ENCODE assay signal across 28 mouse cellular contexts in genomic region chrX:170677680-170678079, GRCm38 (mm10). TPM values are rescaled to one million over a fixed set of nuclear protein-coding genes. Genes with fewer than 3 reads are reported as not detected.
"Had no signal": no experiment of that assay in that cellular context is flagged by ENCODE, and none has a peak within 500 bp of the region (broad histone marks: within the 10 kb centered on the region; RNA-seq: fewer than 3 reads in every experiment).

No protein-coding gene starts in this region.

- H3K27ac ChIP-seq: intestine, embryonic 15.5 days; layer of hippocampus, adult 2 months; limb, embryonic 10.5 days; limb, embryonic 13.5 days; liver, embryonic 12.5 days; liver, embryonic 15.5 days; lung, embryonic 15.5 days; midbrain, embryonic 13.5 days; stomach, embryonic 15.5 days had no signal

- H3K4me1 ChIP-seq: intestine, embryonic 15.5 days; limb, embryonic 10.5 days; limb, embryonic 13.5 days; liver, embryonic 12.5 days; liver, embryonic 15.5 days; lung, embryonic 15.5 days; midbrain, embryonic 13.5 days; stomach, embryonic 15.5 days had no signal

- DNase-seq: kidney, adult 11 months; kidney, adult 8-10 months; kidney, postnatal 25 days; layer of hippocampus, adult 9-11 months; liver; lung, adult 18-20 months; lung, postnatal 10 days; lung, postnatal 36 days; thymus, adult 2 months; thymus, postnatal 25 days had no signal

- ATAC-seq: liver, embryonic 12.5 days; midbrain, embryonic 13.5 days had no signal

- H3K4me2 ChIP-seq: intestine, embryonic 15.5 days; limb, embryonic 13.5 days; liver, embryonic 12.5 days; liver, embryonic 15.5 days; lung, embryonic 15.5 days; midbrain, embryonic 13.5 days; stomach, embryonic 15.5 days had no signal

- H3K9ac ChIP-seq: intestine, embryonic 15.5 days; limb, embryonic 13.5 days; liver, embryonic 12.5 days; liver, embryonic 15.5 days; lung, embryonic 15.5 days; midbrain, embryonic 13.5 days; stomach, embryonic 15.5 days had no signal

- H3K4me3 ChIP-seq: intestine, embryonic 15.5 days; layer of hippocampus, adult 2 months; limb, embryonic 10.5 days; limb, embryonic 13.5 days; liver, embryonic 12.5 days; liver, embryonic 15.5 days; lung, embryonic 15.5 days; midbrain, embryonic 13.5 days; stomach, embryonic 15.5 days had no signal

- H3K27me3 ChIP-seq: intestine, embryonic 15.5 days; limb, embryonic 13.5 days; liver, embryonic 12.5 days; liver, embryonic 15.5 days; lung, embryonic 15.5 days; midbrain, embryonic 13.5 days; stomach, embryonic 15.5 days had no signal

RNA-seq across cellular contexts. Expression of gene Asmt, which starts 5.2 kb away (rescaled TPM):
- total RNA-seq: layer of hippocampus, postnatal 25 days; left cerebral cortex, adult 18-20 months; left cerebral cortex, postnatal 25 days; midbrain, postnatal 0 days had no signal
- polyA plus RNA-seq: intestine, embryonic 15.5 days; kidney, embryonic 16.5 days; large intestine, adult 2 months; limb, embryonic 10.5 days; limb, embryonic 13.5 days; liver, embryonic 12.5 days; liver, embryonic 15.5 days; lung, embryonic 15.5 days; midbrain, embryonic 13.5 days; midbrain, postnatal 0 days; neural tube, embryonic 11.5 days; neural tube, embryonic 14.5 days; stomach, embryonic 15.5 days; thymus, adult 2 months; urinary bladder, adult 2 months had no signal
